Mouse (Mus musculus) small intestine, adult 2 months (tissue): ENCODE data around the gene Dock4. TPM values are rescaled to one million over a fixed set of nuclear protein-coding genes. Genes with fewer than 3 reads are reported as not detected.

Source experiments
- H3K27ac ChIP-seq: fragments of 200-500 bp; 2 replicates; pipeline ENCODE4 v1.5.1; 2012; ENCODE audit warnings: low read depth, low read length, control low read depth, inconsistent platforms; ENCODE audit not compliant: insufficient read depth
- H3K27me3 ChIP-seq: fragments of 200-500 bp; 2 replicates; pipeline ENCODE4 v1.6.1; 2012; ENCODE audit warnings: mild to moderate bottlenecking, moderate library complexity, low read length, inconsistent platforms; ENCODE audit not compliant: control insufficient read depth, insufficient read depth
- H3K36me3 ChIP-seq: fragments of 200-500 bp; 2 replicates; pipeline ENCODE4 v1.6.1; 2012; ENCODE audit warnings: mild to moderate bottlenecking, low read length, control low read depth, inconsistent platforms; ENCODE audit not compliant: control insufficient read depth, insufficient read depth
- H3K4me1 ChIP-seq: fragments of 200-500 bp; 2 replicates; pipeline ENCODE4 v1.6.1; 2012; ENCODE audit warnings: low read length, inconsistent platforms, mixed read lengths; ENCODE audit not compliant: control insufficient read depth, insufficient read depth, insufficient read length
- H3K4me3 ChIP-seq: fragments of 200-500 bp; 2 replicates; pipeline ENCODE4 v1.5.1; 2012; ENCODE audit warnings: low read depth, mild to moderate bottlenecking, control low read depth, inconsistent platforms, low read length, moderate library complexity
- CTCF ChIP-seq: fragments of 200-500 bp; IDR thresholded peaks from 2 replicates; pipeline ENCODE4 v1.5.1; 2012; ENCODE audit warnings: low read depth, mild to moderate bottlenecking, control low read depth, inconsistent platforms, low read length, moderate library complexity, mixed read lengths; ENCODE audit not compliant: insufficient replicate concordance, insufficient read length; ENCODE audit errors: extremely low read depth
- POLR2A ChIP-seq: fragments of 200-500 bp; IDR thresholded peaks from 2 replicates; pipeline ENCODE4 v1.6.1; 2012; ENCODE audit warnings: low read depth, mild to moderate bottlenecking, control low read depth, inconsistent platforms, low read length, moderate library complexity
- WGBS: fragments of 180-500 bp; shearing (Covaris S2); methylation state at CpG from one replicate; pipeline ENCODE4 v1.1.7; 2018; 5-methylcytosine and 5-hydroxymethylcytosine counted together
- polyA plus RNA-seq: library from polyadenylated mRNA; depleted of rRNA; stranded (reverse); fragments of >200 nt; gene quantifications from 2 replicates; pipeline ENCODE4 v1.2.3, GENCODE M21; 2012

The Dock4 gene
- polyA plus RNA-seq, 1 experiment: 0.94 TPM

GRCm38 (mm10) chr12:40789379-40790361, 343.9 kb downstream of the Dock4 start:
- Histone ChIP-seq H3K36me3 (no peaks in the 10 kb centered on the region), H3K4me1 (no peaks in the 10 kb centered on the region; the same call in 1 of the 2 replicates), H3K27me3 (no peaks in the 10 kb centered on the region), H3K27ac (no peak overlapping the region), H3K4me3 (no peak overlapping the region)
- 89% methylated on average over 10 of the region's 10 CpGs for WGBS
- TF ChIP-seq CTCF (no peak), POLR2A (no peak)

GRCm38 (mm10) chr12:40791221-40791620, 345.5 kb downstream of the Dock4 start:
- WGBS: 15% methylated on average over 5 of the region's 5 CpGs
- no peak for TF ChIP-seq CTCF
- TF ChIP-seq POLR2A: no peak
- H3K27me3 ChIP-seq: no peaks in the 10 kb centered on the region
- H3K27ac ChIP-seq: no peak overlapping the region
- H3K4me1 ChIP-seq: peaks cover 4% of the 10 kb centered on the region; the same call in 1 of the 2 replicates
- H3K36me3 ChIP-seq: no peaks in the 10 kb centered on the region
- no peak overlapping the region for H3K4me3 ChIP-seq

- H3K27ac ChIP-seq: no peak overlapping the region
- H3K4me3 ChIP-seq: no peak overlapping the region
- H3K36me3 ChIP-seq: no peaks in the 10 kb centered on the region
- 76% methylated on average over 10 of the region's 10 CpGs for WGBS
- TF ChIP-seq CTCF (no peak), POLR2A (no peak)
- H3K27me3 ChIP-seq: no peaks in the 10 kb centered on the region
- H3K4me1 ChIP-seq: peaks cover 4% of the 10 kb centered on the region; the same call in 1 of the 2 replicates
Observed at GRCm38 (mm10) chr12:40792184-40792650, 346.5 kb downstream of the Dock4 start.

- no peak overlapping the region for H3K27ac ChIP-seq
- H3K36me3 ChIP-seq: no peaks in the 10 kb centered on the region
- TF ChIP-seq POLR2A (no peak), CTCF (no peak)
- H3K4me1 ChIP-seq: peaks cover 4% of the 10 kb centered on the region; the same call in 1 of the 2 replicates
- WGBS: 68% methylated on average over 11 of the region's 11 CpGs
- H3K4me3 ChIP-seq: no peak overlapping the region
- H3K27me3 ChIP-seq: no peaks in the 10 kb centered on the region
Observed at GRCm38 (mm10) chr12:40794066-40794465, 348.3 kb downstream of the Dock4 start.

GRCm38 (mm10) chr12:40794756-40795155, 349.0 kb downstream of the Dock4 start:
- no peak overlapping the region for H3K27ac ChIP-seq

GRCm38 (mm10) chr12:40795768-40796167, 350.0 kb downstream of the Dock4 start:
- Histone ChIP-seq H3K27me3 (no peaks in the 10 kb centered on the region), H3K4me3 (no peak overlapping the region), H3K4me1 (peaks cover 4% of the 10 kb centered on the region; the same call in 1 of the 2 replicates), H3K36me3 (no peaks in the 10 kb centered on the region), H3K27ac (no peak overlapping the region)
- 47% methylated on average over 2 of the region's 2 CpGs for WGBS
- TF ChIP-seq CTCF (no peak), POLR2A (no peak)

More at GRCm38 (mm10) chr12:40794756-40795155, 349.0 kb downstream of the Dock4 start:
- H3K4me1 ChIP-seq: peaks cover 4% of the 10 kb centered on the region; the same call in 1 of the 2 replicates
- no peaks in the 10 kb centered on the region for H3K36me3 ChIP-seq
- TF ChIP-seq CTCF (no peak), POLR2A (no peak)
- 41% methylated on average over 3 of the region's 3 CpGs for WGBS
- H3K4me3 ChIP-seq: no peak overlapping the region
- no peaks in the 10 kb centered on the region for H3K27me3 ChIP-seq

GRCm38 (mm10) chr12:40796813-40797491, 351.2 kb downstream of the Dock4 start:
- H3K27ac ChIP-seq: no peak overlapping the region
- TF ChIP-seq POLR2A: no peak
- TF ChIP-seq CTCF: no peak
- H3K27me3 ChIP-seq: no peaks in the 10 kb centered on the region
- no peak overlapping the region for H3K4me3 ChIP-seq
- no peaks in the 10 kb centered on the region for H3K36me3 ChIP-seq
- 68% methylated on average over 14 of the region's 14 CpGs for WGBS
- peaks cover 4% of the 10 kb centered on the region; the same call in 1 of the 2 replicates for H3K4me1 ChIP-seq
